ENCODE assay signal across 29 mouse cellular contexts in the genomic region with DNA sequence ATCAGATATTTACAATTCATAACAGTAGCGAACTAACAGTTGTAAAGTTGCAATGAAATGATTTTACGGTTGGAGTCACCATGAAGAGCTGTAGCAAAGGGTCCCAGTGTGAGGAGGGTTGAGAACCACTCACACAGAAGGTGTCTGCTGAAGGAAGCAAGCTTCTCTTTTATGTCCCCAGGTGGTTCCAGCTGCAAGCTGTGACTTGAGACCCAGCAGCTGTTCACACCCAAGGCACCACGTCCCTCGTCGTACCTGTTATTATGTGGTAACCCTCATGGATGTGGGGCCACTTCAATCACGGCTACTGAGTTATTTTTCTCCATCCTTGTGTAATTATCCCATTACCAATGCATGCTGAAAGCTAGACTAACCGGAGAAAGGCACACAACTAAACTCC.
DNase-seq lines count a peak whose midpoint lies in the region; ATAC-seq lines count a peak whose summit lies in the region.
"Had no signal": no experiment of that assay in that cellular context is flagged by ENCODE, and none has a peak within 500 bp of the region (broad histone marks: within the 10 kb centered on the region; RNA-seq: fewer than 3 reads in every experiment).

No protein-coding gene starts in this region.

- no peaks in the 10 kb centered on the region for H3K9me3 ChIP-seq in embryonic facial prominence, embryonic 14.5 days (ENCODE audit: control insufficient read depth, low read length)
- no peaks in the 10 kb centered on the region for H3K9me3 ChIP-seq in embryonic facial prominence, embryonic 10.5 days
- no peaks in the 10 kb centered on the region for H3K9me3 ChIP-seq in hindbrain, embryonic 16.5 days (ENCODE audit: control insufficient read depth, low read length)
- H3K9me3 ChIP-seq: embryonic facial prominence, embryonic 15.5 days; forebrain, embryonic 13.5 days; G1E; hindbrain, embryonic 13.5 days; liver, embryonic 12.5 days; megakaryocyte, embryonic 14.5 days; midbrain, embryonic 12.5 days had no signal

- no peaks in the 10 kb centered on the region for H3K4me1 ChIP-seq in embryonic facial prominence, embryonic 14.5 days (ENCODE audit: control insufficient read depth, insufficient read depth, low read length)
- no peaks in the 10 kb centered on the region for H3K4me1 ChIP-seq in embryonic facial prominence, embryonic 10.5 days
- H3K4me1 ChIP-seq in hindbrain, embryonic 16.5 days (ENCODE audit: control insufficient read depth, insufficient read depth, low read depth, low read length): no peaks in the 10 kb centered on the region
- H3K4me1 ChIP-seq: embryonic facial prominence, embryonic 15.5 days; forebrain, embryonic 13.5 days; midbrain, embryonic 12.5 days had no signal

- peak; percentile 44 for DNase-seq in embryonic facial prominence, embryonic 14.5 days (ENCODE audit: low spot score)
- no peak for DNase-seq in embryonic facial prominence, embryonic 10.5 days (ENCODE audit: low spot score)
- peak; percentile 30 for DNase-seq in forelimb bud, embryonic 11.5 days (ENCODE audit: low read depth, low spot score)
- DNase-seq in thymus, postnatal 0 days (ENCODE audit: low spot score): peak; percentile 83
- DNase-seq in thymus, postnatal 4 days: peak; percentile 54
- no peak for DNase-seq in right cerebral cortex, postnatal 25 days
- DNase-seq: adrenal gland, postnatal 25 days; cerebellum, adult 11-12 months; cerebellum, adult 9-11 months; heart, adult 18-20 months; heart, postnatal 4 days; kidney, adult 11 months; kidney, postnatal 36 days; left cerebral cortex, postnatal 4 days; liver, postnatal 0 days; retina, postnatal 1 day had no signal

- no peaks in the 10 kb centered on the region for H3K36me3 ChIP-seq in embryonic facial prominence, embryonic 14.5 days (ENCODE audit: control insufficient read depth, insufficient read depth, low read length)
- no peaks in the 10 kb centered on the region for H3K36me3 ChIP-seq in embryonic facial prominence, embryonic 10.5 days (replicated peaks)
- H3K36me3 ChIP-seq in hindbrain, embryonic 16.5 days (ENCODE audit: control insufficient read depth, insufficient read depth, low read length): no peaks in the 10 kb centered on the region
- H3K36me3 ChIP-seq: embryonic facial prominence, embryonic 15.5 days; G1E; hindbrain, embryonic 13.5 days; liver, embryonic 12.5 days; midbrain, embryonic 12.5 days had no signal

- no peak for ATAC-seq in embryonic facial prominence, embryonic 14.5 days (ENCODE audit: low read depth)
- ATAC-seq in megakaryocyte progenitor cell, adult 5-6 weeks (replicated peaks; ENCODE audit: poor library complexity): no peak
- ATAC-seq in hindbrain, embryonic 16.5 days: no peak
- ATAC-seq: forebrain, embryonic 13.5 days; liver, embryonic 12.5 days; liver, postnatal 0 days; Patski had no signal

- no peak overlapping the region for H3K9ac ChIP-seq in embryonic facial prominence, embryonic 14.5 days (ENCODE audit: low read depth, low read length)
- no peak overlapping the region for H3K9ac ChIP-seq in hindbrain, embryonic 16.5 days (ENCODE audit: low read depth, low read length)
- H3K9ac ChIP-seq: embryonic facial prominence, embryonic 15.5 days; forebrain, embryonic 13.5 days; hindbrain, embryonic 13.5 days; liver, embryonic 12.5 days; liver, postnatal 0 days; midbrain, embryonic 12.5 days had no signal

- no peak overlapping the region for H3K27ac ChIP-seq in embryonic facial prominence, embryonic 14.5 days (replicated peaks; ENCODE audit: low read depth, low read length)
- H3K27ac ChIP-seq in embryonic facial prominence, embryonic 10.5 days (replicated peaks): no peak overlapping the region
- H3K27ac ChIP-seq in hindbrain, embryonic 16.5 days (ENCODE audit: low read depth, low read length): no peak overlapping the region
- H3K27ac ChIP-seq: embryonic facial prominence, embryonic 15.5 days; forebrain, embryonic 13.5 days; hindbrain, embryonic 13.5 days; layer of hippocampus, adult 2 months; liver, embryonic 12.5 days; midbrain, embryonic 12.5 days had no signal

- H3K4me3 ChIP-seq in embryonic facial prominence, embryonic 14.5 days (ENCODE audit: low read depth, low read length): no peak overlapping the region
- no peak overlapping the region for H3K4me3 ChIP-seq in embryonic facial prominence, embryonic 10.5 days
- H3K4me3 ChIP-seq in hindbrain, embryonic 16.5 days (ENCODE audit: low read length): no peak overlapping the region
- H3K4me3 ChIP-seq: embryonic facial prominence, embryonic 15.5 days; forebrain, embryonic 13.5 days; hindbrain, embryonic 13.5 days; layer of hippocampus, adult 2 months; left cerebral cortex, adult 2 months; liver, embryonic 12.5 days; midbrain, embryonic 12.5 days had no signal

- no peak overlapping the region for H3K4me2 ChIP-seq in embryonic facial prominence, embryonic 14.5 days (ENCODE audit: low read depth, low read length)
- no peak overlapping the region for H3K4me2 ChIP-seq in hindbrain, embryonic 16.5 days (ENCODE audit: low read length)
- H3K4me2 ChIP-seq: embryonic facial prominence, embryonic 15.5 days; forebrain, embryonic 13.5 days; heart, embryonic 11.5 days; hindbrain, embryonic 13.5 days; midbrain, embryonic 12.5 days had no signal

- no peaks in the 10 kb centered on the region for H3K27me3 ChIP-seq in embryonic facial prominence, embryonic 14.5 days (replicated peaks; ENCODE audit: control insufficient read depth, insufficient read depth, low read length)
- no peaks in the 10 kb centered on the region for H3K27me3 ChIP-seq in embryonic facial prominence, embryonic 10.5 days (replicated peaks; ENCODE audit: low read depth, poor library complexity, severe bottlenecking)
- no peaks in the 10 kb centered on the region for H3K27me3 ChIP-seq in hindbrain, embryonic 16.5 days (replicated peaks; ENCODE audit: control insufficient read depth, insufficient read depth, low read length)
- H3K27me3 ChIP-seq: embryonic facial prominence, embryonic 15.5 days; forebrain, embryonic 13.5 days; hindbrain, embryonic 13.5 days; liver, embryonic 12.5 days; midbrain, embryonic 12.5 days; Patski had no signal

- WGBS in embryonic facial prominence, embryonic 14.5 days: 63% methylated on average over 7 of the region's 7 CpGs
- WGBS in embryonic facial prominence, embryonic 10.5 days: 77% methylated on average over 7 of the region's 7 CpGs
- 81% methylated on average over 7 of the region's 7 CpGs for WGBS in hindbrain, embryonic 16.5 days

Comparison
In these comparisons a context has a peak if more than half of its experiments do, and no peak if none do; other contexts are left out.
1. DNase-seq: peak in embryonic facial prominence, embryonic 14.5 days (single experiment), forelimb bud, embryonic 11.5 days (single experiment), thymus, postnatal 0 days (single experiment) and thymus, postnatal 4 days (single experiment); none in embryonic facial prominence, embryonic 10.5 days (single experiment) and right cerebral cortex, postnatal 25 days (single experiment).